In genomic region chr13:95131041-95131440, GRCm38 (mm10) we compare ENCODE assay signal across 22 mouse cellular contexts.
DNase-seq lines count a peak whose midpoint lies in the region; TF ChIP-seq lines count a peak whose summit lies in the region.
"Had no signal": no experiment of that assay in that cellular context is flagged by ENCODE, and none has a peak within 500 bp of the region (broad histone marks: within the 10 kb centered on the region; RNA-seq: fewer than 3 reads in every experiment).

No protein-coding gene starts in this region.

- no peak overlapping the region for H3K4me3 ChIP-seq in layer of hippocampus, adult 2 months
- H3K4me3 ChIP-seq: forebrain, embryonic 10.5 days; liver, embryonic 15.5 days; lung, embryonic 15.5 days; midbrain, embryonic 10.5 days; myocyte; neural tube, embryonic 13.5 days had no signal

- peak; percentile 91 for DNase-seq in heart, adult 11 months
- DNase-seq in heart, postnatal 4 days, result no peak
- DNase-seq in layer of hippocampus, adult 2 months (ENCODE audit: low spot score in 2 of 2), result no peak
- DNase-seq in layer of hippocampus, postnatal 10 days (ENCODE audit: low spot score in 2 of 2), result no peak
- DNase-seq in Muller cell, postnatal 12 days (ENCODE audit: inconsistent ontology term), result peak; percentile 40
- peak; percentile 33 for DNase-seq in embryo, embryonic 9.5 days (ENCODE audit: extremely low spot score)
- no peak for DNase-seq in urinary bladder, adult 18-20 months (ENCODE audit: low spot score in 2 of 2)
- DNase-seq: adrenal gland, postnatal 25 days; cerebellum, adult 9-10 months; forebrain, postnatal 0 days; gastrocnemius, postnatal 25 days; lung, postnatal 36 days; right cerebral cortex, adult 18-20 months; right cerebral cortex, postnatal 4 days; thymus, postnatal 25 days had no signal

- no peak overlapping the region for H3K27ac ChIP-seq in layer of hippocampus, adult 2 months
- H3K27ac ChIP-seq: forebrain, embryonic 10.5 days; hindbrain, embryonic 14.5 days; liver, embryonic 15.5 days; lung, embryonic 15.5 days; midbrain, embryonic 10.5 days; neural tube, embryonic 13.5 days had no signal

- peak; percentile 22; the same call in 1 of the 2 replicates for TF ChIP-seq CTCF in layer of hippocampus, adult 2 months (conservative IDR thresholded peaks at IDR 0.05)

Comparison
In these comparisons a context has a peak if more than half of its experiments do, and no peak if none do; other contexts are left out.
1. DNase-seq: peak in heart, adult 11 months (single experiment), Muller cell, postnatal 12 days (single experiment) and embryo, embryonic 9.5 days (single experiment); none in heart, postnatal 4 days (single experiment), layer of hippocampus, adult 2 months (0 of 2), layer of hippocampus, postnatal 10 days (0 of 2) and urinary bladder, adult 18-20 months (0 of 2).